Mouse (Mus musculus) bone marrow, adult 2 months (tissue): ENCODE measurements at regions not wholly inside any gene's neighbourhood (a gene's known extent, or its start where the extent isn't known, plus 50 kb on each side); places are given as distances from the start of the nearest gene placed in this dataset.

ENCODE experiments used
- H3K27ac ChIP-seq: fragments of 200-500 bp; 2 replicates; pipeline ENCODE4 v1.5.1; 2012; ENCODE audit warnings: low read depth, mild to moderate bottlenecking, control low read depth, inconsistent platforms, low read length; ENCODE audit not compliant: control insufficient read depth, poor library complexity, insufficient read depth
- H3K4me1 ChIP-seq: fragments of 200-500 bp; 2 replicates; pipeline ENCODE4 v1.6.1; 2011; ENCODE audit warnings: low read length; ENCODE audit not compliant: control insufficient read depth, insufficient read depth
- H3K4me3 ChIP-seq: fragments of 200-500 bp; replicated peaks from 2 replicates; pipeline ENCODE3; 2011; ENCODE audit warnings: mild to moderate bottlenecking, low read depth, low read length, control low read depth; ENCODE audit not compliant: control insufficient read depth
- CTCF ChIP-seq: fragments of 200-500 bp; IDR thresholded peaks from 2 replicates; pipeline ENCODE4 v1.5.1; 2011; ENCODE audit warnings: low read length, control low read depth; ENCODE audit not compliant: control insufficient read depth, insufficient read depth
- POLR2A ChIP-seq: fragments of 200-500 bp; IDR thresholded peaks from 2 replicates; pipeline ENCODE4 v1.6.1; 2011; ENCODE audit warnings: low read depth, mild to moderate bottlenecking, control low read depth, low read length, borderline replicate concordance; ENCODE audit not compliant: control insufficient read depth
- WGBS: fragments of 180-500 bp; shearing (Covaris S2); methylation state at CpG from one replicate; pipeline ENCODE4 v1.1.7; 2018; 5-methylcytosine and 5-hydroxymethylcytosine counted together

- no peak for TF ChIP-seq POLR2A
- TF ChIP-seq CTCF = no peak
- Histone ChIP-seq H3K4me3 (no peak overlapping the region), H3K27ac (no peak overlapping the region), H3K4me1 (no peaks in the 10 kb centered on the region)
- 81% methylated on average over 2 of the region's 2 CpGs for WGBS
These were observed 90.2 kb downstream of the Tmem121 start for GRCm38 (mm10) chr12:113275934-113276333.

- no peak overlapping the region for H3K4me3 ChIP-seq
- H3K4me1 ChIP-seq = no peaks in the 10 kb centered on the region
- WGBS = 77% methylated on average over 1 of the region's 1 CpGs
- TF ChIP-seq POLR2A (no peak), CTCF (no peak)
- no peak overlapping the region for H3K27ac ChIP-seq
These were observed 90.7 kb downstream of the Tmem121 start for GRCm38 (mm10) chr12:113276355-113276942.

GRCm38 (mm10) chr12:113277741-113278140 is 92.0 kb downstream of the Tmem121 start:
- 24% methylated on average over 5 of the region's 5 CpGs for WGBS
- no peak for TF ChIP-seq POLR2A
- TF ChIP-seq CTCF = no peak

GRCm38 (mm10) chr12:113292029-113292809 is 106.5 kb downstream of the Tmem121 start:
- Histone ChIP-seq H3K4me3 (no peak overlapping the region), H3K4me1 (no peaks in the 10 kb centered on the region), H3K27ac (no peak overlapping the region)
- TF ChIP-seq CTCF (no peak), POLR2A (no peak)
- WGBS = 56% methylated on average over 1 of the region's 1 CpGs

More at GRCm38 (mm10) chr12:113277741-113278140, 92.0 kb downstream of the Tmem121 start:
- Histone ChIP-seq H3K27ac (no peak overlapping the region), H3K4me1 (no peaks in the 10 kb centered on the region), H3K4me3 (no peak overlapping the region)

GRCm38 (mm10) chr12:113295924-113296323 is 110.2 kb downstream of the Tmem121 start:
- no peak overlapping the region for H3K27ac ChIP-seq
- WGBS = 16% methylated on average over 2 of the region's 2 CpGs
- TF ChIP-seq CTCF = no peak
- TF ChIP-seq POLR2A = no peak
- H3K4me3 ChIP-seq = no peak overlapping the region
- H3K4me1 ChIP-seq = no peaks in the 10 kb centered on the region

- no peak for TF ChIP-seq CTCF
- TF ChIP-seq POLR2A = no peak
- Histone ChIP-seq H3K4me3 (no peak overlapping the region), H3K27ac (no peak overlapping the region), H3K4me1 (no peaks in the 10 kb centered on the region)
- 61% methylated on average over 1 of the region's 1 CpGs for WGBS
These were observed 120.2 kb downstream of the Tmem121 start for GRCm38 (mm10) chr12:113305973-113306372.

- Histone ChIP-seq H3K4me3 (no peak overlapping the region), H3K27ac (no peak overlapping the region), H3K4me1 (no peaks in the 10 kb centered on the region)
- TF ChIP-seq POLR2A = no peak
- no peak for TF ChIP-seq CTCF
- 67% methylated on average over 3 of the region's 3 CpGs for WGBS
These were observed 127.6 kb downstream of the Tmem121 start for GRCm38 (mm10) chr12:113313319-113313718.

- Histone ChIP-seq H3K27ac (no peak overlapping the region), H3K4me3 (no peak overlapping the region), H3K4me1 (no peaks in the 10 kb centered on the region)
- TF ChIP-seq POLR2A (no peak), CTCF (no peak)
- 38% methylated on average over 4 of the region's 4 CpGs for WGBS
These were observed 128.9 kb downstream of the Tmem121 start for GRCm38 (mm10) chr12:113314624-113315023.

GRCm38 (mm10) chr12:113321086-113321485 is 135.4 kb downstream of the Tmem121 start:
- H3K4me1 ChIP-seq = no peaks in the 10 kb centered on the region; the same call in 1 of the 2 replicates
- 54% methylated on average over 9 of the region's 9 CpGs for WGBS
- no peak overlapping the region for H3K4me3 ChIP-seq

More at GRCm38 (mm10) chr12:113321086-113321485, 135.4 kb downstream of the Tmem121 start:
- H3K27ac ChIP-seq = peak overlapping the region; percentile 28; the same call in 1 of the 2 replicates
- TF ChIP-seq POLR2A = no peak
- TF ChIP-seq CTCF = no peak
